Mouse (Mus musculus) thymus, postnatal 4 days (tissue): ENCODE measurements around the gene Gm17018.
A peak's percentile ranks its signal among the peaks of the same experiment; 100 is the strongest.
"Not testable (repeated sequence)": the region's sequence is repeated elsewhere in the genome, so short reads cannot be mapped to it uniquely, and the experiment has no call there.

Experiments
- DNase-seq: peaks from one replicate; pipeline ENCODE4 v3.0.0; 2021

Gene Gm17018

GRCm38 (mm10) chr19:45560153-45560890 lies at the start of gene Gm17018, which contains the start of gene Poll:
TSS of gene Gm17018 (plus strand) at chr19:45560615.
TSS of gene Poll (minus strand) at chr19:45560531.
- DNase-seq, result peak; percentile 78

- DNase-seq, result no peak
These were observed 49.7 kb upstream of the Gm17018 start for GRCm38 (mm10) chr19:45510680-45511079.

- no peak for DNase-seq
These were observed 49.0 kb upstream of the Gm17018 start for GRCm38 (mm10) chr19:45511406-45511805.

- no peak for DNase-seq
These were observed 45.1 kb upstream of the Gm17018 start for GRCm38 (mm10) chr19:45515341-45515740.

- DNase-seq, result no peak
These were observed 44.2 kb upstream of the Gm17018 start for GRCm38 (mm10) chr19:45516264-45516663.

GRCm38 (mm10) chr19:45527382-45527781 lies 33.0 kb upstream of the Gm17018 start:
- DNase-seq, result peak; percentile 17

GRCm38 (mm10) chr19:45527931-45528534 lies 32.4 kb upstream of the Gm17018 start:
- peak; percentile 63 for DNase-seq

GRCm38 (mm10) chr19:45529294-45529693 lies 31.1 kb upstream of the Gm17018 start:
- DNase-seq, result peak; percentile 25

- peak; percentile 48 for DNase-seq
These were observed 30.0 kb upstream of the Gm17018 start for GRCm38 (mm10) chr19:45530200-45530995.

- no peak for DNase-seq
These were observed 28.9 kb upstream of the Gm17018 start for GRCm38 (mm10) chr19:45531554-45531953.

- no peak for DNase-seq
These were observed 26.8 kb upstream of the Gm17018 start for GRCm38 (mm10) chr19:45533617-45534016.

- no peak for DNase-seq
These were observed 25.1 kb upstream of the Gm17018 start for GRCm38 (mm10) chr19:45535214-45535735.

GRCm38 (mm10) chr19:45535929-45536328 lies 24.5 kb upstream of the Gm17018 start:
- no peak for DNase-seq

- peak; percentile 80 for DNase-seq
These were observed 22.9 kb upstream of the Gm17018 start for GRCm38 (mm10) chr19:45537505-45537904.

GRCm38 (mm10) chr19:45540657-45541408 lies 19.6 kb upstream of the Gm17018 start:
- DNase-seq, result peak; percentile 53

GRCm38 (mm10) chr19:45541409-45542041 lies 18.9 kb upstream of the Gm17018 start:
- DNase-seq, result peak; percentile 80

GRCm38 (mm10) chr19:45542061-45542460 lies 18.4 kb upstream of the Gm17018 start:
- DNase-seq, result no peak

- DNase-seq, result peak; percentile 46
These were observed 16.1 kb upstream of the Gm17018 start for GRCm38 (mm10) chr19:45544152-45544924.

GRCm38 (mm10) chr19:45544925-45545321 lies 15.5 kb upstream of the Gm17018 start:
- DNase-seq, result peak; percentile 88

GRCm38 (mm10) chr19:45548196-45548595 lies 12.2 kb upstream of the Gm17018 start:
- not testable (repeated sequence) for DNase-seq
